Mouse (Mus musculus) CH12.LX (cell line): ENCODE measurements around the gene Slc27a4. TPM values are rescaled to one million over a fixed set of nuclear protein-coding genes. Genes with fewer than 3 reads are reported as not detected.

ENCODE experiments used
- DNase-seq: peaks from one replicate; pipeline ENCODE4 v3.0.0-alpha.2; 2013; ENCODE audit errors: extremely low read depth
- H3K27ac ChIP-seq: 2 replicates; pipeline ENCODE4 v1.5.1; 2012; ENCODE audit warnings: low read depth, mild to moderate bottlenecking, control low read depth, moderate library complexity; ENCODE audit not compliant: insufficient read depth
- H3K27me3 ChIP-seq: replicated peaks from 2 replicates; pipeline ENCODE3; 2012; ENCODE audit warnings: inconsistent platforms
- H3K36me3 ChIP-seq, 2 experiments: replicated peaks in 1 of 2; 2 replicates each; pipeline versions ENCODE3 to v1.6.1; 2012; ENCODE audit warnings: inconsistent platforms in 1 of 2, low read length in 1 of 2, mild to moderate bottlenecking in 1 of 2, mixed read lengths in 1 of 2, moderate library complexity in 1 of 2; ENCODE audit not compliant: control insufficient read depth in 1 of 2, insufficient read depth in 1 of 2
- H3K4me1 ChIP-seq, 2 experiments: 2 replicates each; pipeline ENCODE4 v1.6.1; 2012; ENCODE audit warnings: inconsistent platforms in 1 of 2, moderate library complexity in 1 of 2; ENCODE audit not compliant: insufficient read depth in 2 of 2, control insufficient read depth in 1 of 2
- H3K4me2 ChIP-seq: 2 replicates; pipeline ENCODE4 v1.6.1; 2012; ENCODE audit warnings: low read depth, mild to moderate bottlenecking, control low read depth; ENCODE audit not compliant: poor library complexity, insufficient read depth, severe bottlenecking
- H3K4me3 ChIP-seq, 3 experiments: fragments of 150-350 bp in 1 of 3; sonication (generic) in 1 of 3; replicated peaks in 1 of 3; 2 replicates each; pipeline versions ENCODE3 to v1.5.1; 2011 to 2012; ENCODE audit warnings: low read depth in 2 of 3, low read length in 2 of 3, mild to moderate bottlenecking in 2 of 3, moderate library complexity in 2 of 3, control low read depth in 1 of 3, improper control_type of control experiment in 1 of 3, inconsistent platforms in 1 of 3, mixed read lengths in 1 of 3; ENCODE audit not compliant: poor library complexity in 1 of 3
- H3K79me2 ChIP-seq: replicated peaks from 2 replicates; pipeline ENCODE4 v1.6.1; 2012; ENCODE audit warnings: mild to moderate bottlenecking, moderate library complexity; ENCODE audit not compliant: control insufficient read depth, poor library complexity, insufficient read depth, severe bottlenecking; ENCODE audit errors: extremely low read depth
- H3K9ac ChIP-seq: 2 replicates; pipeline ENCODE4 v1.6.1; 2012; ENCODE audit warnings: low read depth, mild to moderate bottlenecking, control low read depth, moderate library complexity; ENCODE audit not compliant: insufficient read depth
- H3K9me3 ChIP-seq: replicated peaks from 2 replicates; pipeline ENCODE3; 2012; ENCODE audit warnings: low read length, inconsistent platforms, mixed read lengths
- E2F4 ChIP-seq: IDR thresholded peaks from 2 replicates; pipeline ENCODE4 v1.6.1; 2011; ENCODE audit warnings: low read depth, low read length, improper control_type of control experiment; ENCODE audit not compliant: insufficient replicate concordance
- ELF1 ChIP-seq: IDR thresholded peaks from 2 replicates; pipeline ENCODE4 v1.6.1; 2014; ENCODE audit warnings: low read depth, mild to moderate bottlenecking, inconsistent platforms, low read length, improper control_type of control experiment
- HCFC1 ChIP-seq: IDR thresholded peaks from 2 replicates; pipeline ENCODE4 v1.6.1; 2012; ENCODE audit warnings: low read depth, mild to moderate bottlenecking, inconsistent platforms, low read length, improper control_type of control experiment
- IRF4 ChIP-seq: IDR thresholded peaks from 2 replicates; pipeline ENCODE4 v1.6.1; 2014; ENCODE audit warnings: low read depth, mild to moderate bottlenecking, inconsistent platforms, low read length, improper control_type of control experiment
- JUN ChIP-seq: IDR thresholded peaks from 2 replicates; pipeline ENCODE4 v1.6.1; 2011; ENCODE audit warnings: low read depth, mild to moderate bottlenecking, low read length, improper control_type of control experiment, moderate library complexity; ENCODE audit not compliant: insufficient read depth
- MAZ ChIP-seq: IDR thresholded peaks from 2 replicates; pipeline ENCODE4 v1.6.1; 2012; ENCODE audit warnings: low read depth, mild to moderate bottlenecking, inconsistent platforms, low read length, improper control_type of control experiment, moderate library complexity
- MEF2A ChIP-seq: IDR thresholded peaks from 2 replicates; pipeline ENCODE4 v1.6.1; 2014; ENCODE audit warnings: low read depth, mild to moderate bottlenecking, inconsistent platforms, low read length, improper control_type of control experiment, borderline replicate concordance
- MYC ChIP-seq: IDR thresholded peaks from 2 replicates; pipeline ENCODE4 v1.6.1; 2011; ENCODE audit warnings: low read depth, mild to moderate bottlenecking, improper control_type of control experiment, low read length
- NRF1 ChIP-seq: IDR thresholded peaks from 2 replicates; pipeline ENCODE4 v1.6.1; 2014; ENCODE audit warnings: low read depth, mild to moderate bottlenecking, inconsistent platforms, low read length, improper control_type of control experiment, moderate library complexity
- RAD21 ChIP-seq: IDR thresholded peaks from 2 replicates; pipeline ENCODE4 v1.6.1; 2011; ENCODE audit warnings: low read depth, mild to moderate bottlenecking, low read length, improper control_type of control experiment, moderate library complexity
- SMC3 ChIP-seq: IDR thresholded peaks from 2 replicates; pipeline ENCODE4 v1.6.1; 2011; ENCODE audit warnings: low read depth, low read length, improper control_type of control experiment
- TBP ChIP-seq: conservative IDR thresholded peaks from 2 replicates; pipeline ENCODE4 v1.6.1; 2011; ENCODE audit warnings: low read depth, low read length, improper control_type of control experiment
- USF1 ChIP-seq: IDR thresholded peaks from 2 replicates; pipeline ENCODE4 v1.6.1; 2014; ENCODE audit warnings: low read depth, mild to moderate bottlenecking, inconsistent platforms, low read length, improper control_type of control experiment
- USF2 ChIP-seq: conservative IDR thresholded peaks from 2 replicates; pipeline ENCODE4 v1.6.1; 2011; ENCODE audit warnings: low read depth, low read length, improper control_type of control experiment
- dilution Hi-C: fragments of 300-500 bp; cut with MboI; formaldehyde crosslinking; loops from 2 replicates; pipeline ENCODE4 v1.14.3; 2020; ENCODE audit warnings: low sequenced_read_pairs; ENCODE audit not compliant: extremely low pct_unique_long_range_greater_than_20kb, extremely low pct_ligation_motif_present
- in situ Hi-C: fragments of 300-500 bp; cut with MboI; formaldehyde crosslinking; loops from 3 replicates; pipeline ENCODE4 v1.14.3; 2019; ENCODE audit warnings: low sequenced_read_pairs, low pct_ligation_motif_present, low pct_unique_long_range_greater_than_20kb, mixed read lengths
- polyA plus RNA-seq: library from polyadenylated mRNA; unstranded; fragments of >175 nt; gene quantifications from 2 replicates; pipeline ENCODE4 v1.2.1, GENCODE M21; 2012; ENCODE audit warnings: low read depth; ENCODE audit not compliant: insufficient read length
- total RNA-seq, 2 experiments: library from RNA; depleted of rRNA; stranded (reverse); fragments of 300-350 nt in 1 of 2; fragments of >200 nt in 1 of 2; gene quantifications; 2 replicates each; pipeline ENCODE4 v1.2.3; 2012 to 2014

Slc27a4 gene
- total and polyA plus RNA-seq, 3 experiments = 4.7 to 11.3 (median 4.8) TPM

- dilution Hi-C loops (no loop called here), in situ Hi-C loops (loop anchor here (5.0 kb wide), 1 partner anchor 38 kb away; no protein-coding TSS in a partner anchor)
- Histone ChIP-seq H3K4me3 (no peak overlapping the region), H3K36me3 (no peaks in the 10 kb centered on the region), H3K9me3 (no peaks in the 10 kb centered on the region), H3K4me2 (no peak overlapping the region), H3K9ac (no peak overlapping the region), H3K27me3 (peaks cover 4% of the 10 kb centered on the region), H3K4me1 (peaks cover 0 to 3% of the 10 kb centered on the region in 2 experiments; a peak in 2 of 4 replicates), H3K79me2 (no peaks in the 10 kb centered on the region), H3K27ac (no peak overlapping the region)
- TF ChIP-seq RAD21 (no peak), USF2 (no peak), HCFC1 (no peak), MAZ (no peak), SMC3 (no peak)
- no peak for DNase-seq
These were observed 53.3 kb downstream of the Slc27a4 start for GRCm38 (mm10) chr2:29855585-29856210.

GRCm38 (mm10) chr2:29856451-29857260 is 54.2 kb downstream of the Slc27a4 start:
- H3K9ac ChIP-seq = no peak overlapping the region
- no peaks in the 10 kb centered on the region for H3K36me3 ChIP-seq
- H3K4me2 ChIP-seq = no peak overlapping the region
- peaks cover 0 to 3% of the 10 kb centered on the region in 2 experiments; a peak in 2 of 4 replicates for H3K4me1 ChIP-seq
- dilution Hi-C loops (no loop called here), in situ Hi-C loops (loop anchor here (5.0 kb wide), 1 partner anchor 39 kb away; no protein-coding TSS in a partner anchor)
- no peaks in the 10 kb centered on the region for H3K79me2 ChIP-seq
- TF ChIP-seq NRF1 (no peak), USF1 (no peak), ELF1 (no peak), MEF2A (no peak), E2F4 (no peak), RAD21 (no peak), USF2 (no peak), IRF4 (no peak), TBP (no peak), MYC (no peak), JUN (no peak), SMC3 (no peak)
- DNase-seq = no peak
- no peak overlapping the region for H3K27ac ChIP-seq
- no peaks in the 10 kb centered on the region for H3K9me3 ChIP-seq
- no peak overlapping the region for H3K4me3 ChIP-seq
- H3K27me3 ChIP-seq = peaks cover 4% of the 10 kb centered on the region
